In genomic region chr10:96264866-96265265, GRCm38 (mm10) we compare ENCODE assay signal across 10 mouse cellular contexts.
DNase-seq lines count a peak whose midpoint lies in the region; ATAC-seq and TF ChIP-seq lines count a peak whose summit lies in the region.
"Had no signal": no experiment of that assay in that cellular context is flagged by ENCODE, and none has a peak within 500 bp of the region (broad histone marks: within the 10 kb centered on the region; RNA-seq: fewer than 3 reads in every experiment).

No protein-coding gene starts in this region.

- H3K36me3 ChIP-seq in liver, postnatal 0 days (replicated peaks; ENCODE audit: insufficient read depth, low read length), result no peaks in the 10 kb centered on the region
- H3K36me3 ChIP-seq in liver, embryonic 11.5 days (ENCODE audit: control insufficient read depth, insufficient read depth, low read length), result no peaks in the 10 kb centered on the region
- H3K36me3 ChIP-seq in forebrain, embryonic 11.5 days (ENCODE audit: control insufficient read depth, insufficient read depth, low read length), result no peaks in the 10 kb centered on the region
- H3K36me3 ChIP-seq in lung, embryonic 16.5 days (ENCODE audit: control insufficient read depth, insufficient read depth, low read length), result no peaks in the 10 kb centered on the region
- H3K36me3 ChIP-seq: liver, embryonic 15.5 days had no signal

- H3K9me3 ChIP-seq in liver, postnatal 0 days (ENCODE audit: low read length), result no peaks in the 10 kb centered on the region
- no peaks in the 10 kb centered on the region for H3K9me3 ChIP-seq in liver, embryonic 11.5 days (ENCODE audit: control insufficient read depth, low read length)
- no peaks in the 10 kb centered on the region for H3K9me3 ChIP-seq in forebrain, embryonic 11.5 days (ENCODE audit: control insufficient read depth, low read length)
- no peaks in the 10 kb centered on the region for H3K9me3 ChIP-seq in lung, embryonic 16.5 days (ENCODE audit: control insufficient read depth, low read length)
- H3K9me3 ChIP-seq: liver, embryonic 15.5 days had no signal

- H3K9ac ChIP-seq in liver, postnatal 0 days (replicated peaks), result no peak overlapping the region
- H3K9ac ChIP-seq in liver, embryonic 11.5 days (ENCODE audit: low read depth, low read length), result no peak overlapping the region
- H3K9ac ChIP-seq in forebrain, embryonic 11.5 days (ENCODE audit: low read length), result no peak overlapping the region
- no peak overlapping the region for H3K9ac ChIP-seq in lung, embryonic 16.5 days (ENCODE audit: low read length)
- H3K9ac ChIP-seq: liver, embryonic 15.5 days had no signal

- no peak for TF ChIP-seq EP300 in liver, postnatal 0 days (IDR thresholded peaks at IDR 0.05; ENCODE audit: low read depth)

- H3K4me2 ChIP-seq in liver, postnatal 0 days (ENCODE audit: low read depth, low read length), result no peak overlapping the region
- H3K4me2 ChIP-seq in liver, embryonic 11.5 days, result no peak overlapping the region
- H3K4me2 ChIP-seq in forebrain, embryonic 11.5 days (ENCODE audit: low read depth, low read length, severe bottlenecking), result no peak overlapping the region
- peak overlapping the region; percentile 31; the same call in 1 of the 2 replicates for H3K4me2 ChIP-seq in lung, embryonic 16.5 days (ENCODE audit: low read depth, low read length)
- H3K4me2 ChIP-seq: liver, embryonic 15.5 days had no signal

- no peak for ATAC-seq in liver, postnatal 0 days
- no peak for ATAC-seq in liver, embryonic 11.5 days (replicated peaks; ENCODE audit: low FRiP score)
- peak; percentile 63; the same call in 1 of the 2 replicates for ATAC-seq in forebrain, embryonic 11.5 days (replicated peaks; ENCODE audit: low FRiP score)
- ATAC-seq in lung, embryonic 16.5 days (ENCODE audit: low read depth), result peak; percentile 89

- no peak for TF ChIP-seq CTCF in liver, postnatal 0 days (IDR thresholded peaks at IDR 0.05; ENCODE audit: low read depth)

- no peak overlapping the region for H3K27ac ChIP-seq in liver, postnatal 0 days (ENCODE audit: low read depth)
- H3K27ac ChIP-seq in liver, embryonic 11.5 days (ENCODE audit: low read depth, low read length), result no peak overlapping the region
- no peak overlapping the region for H3K27ac ChIP-seq in forebrain, embryonic 11.5 days (ENCODE audit: low read depth, low read length)
- peak overlapping the region; percentile 74 for H3K27ac ChIP-seq in lung, embryonic 16.5 days (ENCODE audit: low read length)
- H3K27ac ChIP-seq: liver, embryonic 15.5 days had no signal

- no peak overlapping the region for H3K4me3 ChIP-seq in liver, postnatal 0 days (ENCODE audit: low read depth, low read length)
- H3K4me3 ChIP-seq in liver, embryonic 11.5 days (ENCODE audit: low read depth, low read length), result no peak overlapping the region
- no peak overlapping the region for H3K4me3 ChIP-seq in forebrain, embryonic 11.5 days (ENCODE audit: low read depth, low read length)
- H3K4me3 ChIP-seq in lung, embryonic 16.5 days (ENCODE audit: low read length), result no peak overlapping the region
- H3K4me3 ChIP-seq: liver, embryonic 15.5 days had no signal

- H3K4me1 ChIP-seq in liver, postnatal 0 days (ENCODE audit: insufficient read depth), result peaks cover 8% of the 10 kb centered on the region
- H3K4me1 ChIP-seq in liver, embryonic 11.5 days (replicated peaks; ENCODE audit: control insufficient read depth, insufficient read depth, low read length), result no peaks in the 10 kb centered on the region; the same call in 1 of the 2 replicates
- H3K4me1 ChIP-seq in forebrain, embryonic 11.5 days (replicated peaks; ENCODE audit: control insufficient read depth, insufficient read depth, low read length), result peaks cover 5% of the 10 kb centered on the region; the same call in 1 of the 2 replicates
- H3K4me1 ChIP-seq in lung, embryonic 16.5 days (replicated peaks; ENCODE audit: control insufficient read depth, insufficient read depth, low read length), result peaks cover 34% of the 10 kb centered on the region
- H3K4me1 ChIP-seq: liver, embryonic 15.5 days had no signal

- peak; percentile 44 for DNase-seq in cerebellum, postnatal 14 days
- no peak for DNase-seq in cerebellum, adult 18-20 months
- peak; percentile 17 for DNase-seq in liver, postnatal 0 days
- DNase-seq in liver, embryonic 11.5 days (ENCODE audit: low spot score), result no peak
- DNase-seq in forebrain, embryonic 11.5 days (ENCODE audit: low spot score), result no peak
- DNase-seq in thymus, postnatal 0 days (ENCODE audit: low spot score), result no peak
- DNase-seq in ovary, postnatal 10 days (ENCODE audit: low spot score), result no peak
- DNase-seq: cerebellum, adult 2 months had no signal

- 69% methylated on average over 4 of the region's 4 CpGs for WGBS in liver, postnatal 0 days (ENCODE audit: insufficient replicate concordance)
- WGBS in liver, embryonic 11.5 days, result 84% methylated on average over 4 of the region's 4 CpGs
- WGBS in forebrain, embryonic 11.5 days, result 79% methylated on average over 4 of the region's 4 CpGs
- WGBS in lung, embryonic 16.5 days, result 34% methylated on average over 4 of the region's 4 CpGs

- H3K27me3 ChIP-seq in liver, postnatal 0 days (ENCODE audit: insufficient read depth, low read length), result no peaks in the 10 kb centered on the region
- no peaks in the 10 kb centered on the region for H3K27me3 ChIP-seq in liver, embryonic 11.5 days (replicated peaks; ENCODE audit: control insufficient read depth, insufficient read depth, low read length)
- H3K27me3 ChIP-seq in forebrain, embryonic 11.5 days (ENCODE audit: control insufficient read depth, insufficient read depth, low read length), result no peaks in the 10 kb centered on the region
- no peaks in the 10 kb centered on the region for H3K27me3 ChIP-seq in lung, embryonic 16.5 days (ENCODE audit: control insufficient read depth, insufficient read depth, low read depth, low read length)
- H3K27me3 ChIP-seq: liver, embryonic 15.5 days had no signal

Comparison
In these comparisons a context has a peak if more than half of its experiments do, and no peak if none do; other contexts are left out.
1. DNase-seq: peak in cerebellum, postnatal 14 days (2 of 2) and liver, postnatal 0 days (single experiment); none in cerebellum, adult 18-20 months (0 of 2), liver, embryonic 11.5 days (single experiment), forebrain, embryonic 11.5 days (single experiment), thymus, postnatal 0 days (single experiment) and ovary, postnatal 10 days (single experiment).
2. ATAC-seq: peak in forebrain, embryonic 11.5 days (single experiment) and lung, embryonic 16.5 days (single experiment); none in liver, postnatal 0 days (single experiment) and liver, embryonic 11.5 days (single experiment).